Mouse (Mus musculus) small intestine, adult 2 months (tissue): ENCODE measurements around the gene Olfr1440.

Experiments used
- CTCF ChIP-seq: fragments of 200-500 bp; IDR thresholded peaks from 2 replicates; pipeline ENCODE4 v1.5.1; 2012; ENCODE audit warnings: low read depth, mild to moderate bottlenecking, control low read depth, inconsistent platforms, low read length, moderate library complexity, mixed read lengths; ENCODE audit not compliant: insufficient replicate concordance, insufficient read length; ENCODE audit errors: extremely low read depth
- POLR2A ChIP-seq: fragments of 200-500 bp; IDR thresholded peaks from 2 replicates; pipeline ENCODE4 v1.6.1; 2012; ENCODE audit warnings: low read depth, mild to moderate bottlenecking, control low read depth, inconsistent platforms, low read length, moderate library complexity

- TF ChIP-seq POLR2A (no peak), CTCF (no peak)
Measured at GRCm38 (mm10) chr19:12427605-12428004, 40.5 kb downstream of the Olfr1440 start, which contains the start of gene Pfpl.
